ENCODE assay signal across 1 mouse cellular context in genomic region chr15:85858980-85859489, GRCm38 (mm10).
TF ChIP-seq lines count a peak whose summit lies in the region.

No protein-coding gene starts in this region.

TF ChIP-seq in CH12.LX, 34 proteins besides CTCF, POLR2A, EP300 and RAD21 (continued from another document):
- TF ChIP-seq SMC3 (IDR thresholded peaks at IDR 0.05; ENCODE audit: low read depth, low read length) (no peak), ETS1 (conservative IDR thresholded peaks at IDR 0.05; ENCODE audit: low read depth, low read length) (no peak), IRF4 (IDR thresholded peaks at IDR 0.05; ENCODE audit: low read depth, low read length) (no peak), GABPA (IDR thresholded peaks at IDR 0.05; ENCODE audit: insufficient replicate concordance, low read depth, low read length) (no peak), JUN (IDR thresholded peaks at IDR 0.05; ENCODE audit: insufficient read depth, low read depth, low read length) (no peak), MAX (IDR thresholded peaks at IDR 0.05; ENCODE audit: low read length) (no peak)
